Mouse (Mus musculus) embryonic facial prominence, embryonic 11.5 days (tissue): ENCODE measurements around the gene Chtop. TPM values are rescaled to one million over a fixed set of nuclear protein-coding genes. Genes with fewer than 3 reads are reported as not detected.

Source experiments
- ATAC-seq: fragments of 200-750 bp; cut with Nextera tagmentation; replicated peaks from 2 replicates; pipeline ENCODE4 v1.8.0; 2017; ENCODE audit warnings: low read depth; ENCODE audit not compliant: insufficient number of reproducible peaks, low FRiP score, low TSS enrichment
- DNase-seq: peaks from one replicate; pipeline ENCODE4 v3.0.0-alpha.2; 2015; ENCODE audit warnings: low spot score
- H3K27ac ChIP-seq: fragments of 300-500 bp; sonication (generic); replicated peaks from 2 replicates; pipeline ENCODE4 v1.5.1; 2014; ENCODE audit warnings: mild to moderate bottlenecking, low read depth, low read length, control low read depth
- H3K27me3 ChIP-seq: fragments of 300-500 bp; sonication (generic); 2 replicates; pipeline ENCODE4 v1.6.1; 2014; ENCODE audit warnings: mild to moderate bottlenecking, low read length, moderate library complexity, mixed read lengths; ENCODE audit not compliant: control insufficient read depth, insufficient read depth
- H3K36me3 ChIP-seq: fragments of 300-500 bp; sonication (generic); replicated peaks from 2 replicates; pipeline ENCODE4 v1.6.1; 2014; ENCODE audit warnings: low read depth, mild to moderate bottlenecking, low read length, moderate library complexity, mixed read lengths; ENCODE audit not compliant: control insufficient read depth, insufficient read depth
- H3K4me1 ChIP-seq: fragments of 300-500 bp; sonication (generic); 2 replicates; pipeline ENCODE4 v1.6.1; 2014; ENCODE audit warnings: low read length, mixed read lengths; ENCODE audit not compliant: control insufficient read depth, insufficient read depth
- H3K4me2 ChIP-seq: fragments of 300-500 bp; sonication (generic); 2 replicates; pipeline ENCODE4 v1.6.1; 2014; ENCODE audit warnings: low read depth, mild to moderate bottlenecking, control low read depth, low read length, moderate library complexity
- H3K4me3 ChIP-seq: fragments of 300-500 bp; sonication (generic); 2 replicates; pipeline ENCODE4 v1.5.1; 2014; ENCODE audit warnings: low read depth, low read length, control low read depth
- H3K9ac ChIP-seq: fragments of 300-500 bp; sonication (generic); replicated peaks from 2 replicates; pipeline ENCODE4 v1.6.1; 2014; ENCODE audit warnings: mild to moderate bottlenecking, control low read depth, low read length
- H3K9me3 ChIP-seq: fragments of 300-500 bp; sonication (generic); replicated peaks from 2 replicates; pipeline ENCODE4 v1.6.1; 2016; ENCODE audit warnings: mild to moderate bottlenecking, low read length, inconsistent platforms, mixed read lengths; ENCODE audit not compliant: control insufficient read depth
- WGBS: fragments of 180-500 bp; shearing (Covaris S2); extraction: QIAGEN DNeasy Blood & Tissue Kit; methylation state at CpG from one replicate; pipeline ENCODE4 v1.1.7; 2014; 5-methylcytosine and 5-hydroxymethylcytosine counted together
- polyA plus RNA-seq: library from polyadenylated mRNA; unstranded; fragments of >200 nt; fragmentation: Nextera tagmentation; extraction: Ambion mirVana; gene quantifications from 2 replicates; pipeline ENCODE4 v1.2.1, GENCODE M21; 2014

Gene Chtop
- polyA plus RNA-seq, 1 experiment from 2014 or later: 132 TPM

GRCm38 (mm10) chr3:90537141-90537904 lies 28.0 kb upstream of the Chtop start, which contains the start of gene S100a16:
TSS of gene S100a16 (plus strand) at chr3:90537254.
- Histone ChIP-seq H3K9me3 (no peaks in the 10 kb centered on the region), H3K27ac (no peak within 1 kb of the TSS), H3K4me2 (no peak within 1 kb of the TSS), H3K4me3 (no peak within 1 kb of the TSS), H3K4me1 (no peaks in the 10 kb centered on the region), H3K9ac (no peak within 1 kb of the TSS), H3K27me3 (no peaks in the 10 kb centered on the region), H3K36me3 (no peaks in the 10 kb centered on the region)
- 44% methylated on average over 10 of the region's 10 CpGs for WGBS
- ATAC-seq (no peak), DNase-seq (no peak)

GRCm38 (mm10) chr3:90535446-90535845 lies 26.1 kb upstream of the Chtop start:
- ATAC-seq (no peak), DNase-seq (no peak)
- Histone ChIP-seq H3K9ac (no peak overlapping the region), H3K27me3 (no peaks in the 10 kb centered on the region), H3K4me1 (no peaks in the 10 kb centered on the region), H3K4me2 (no peak overlapping the region), H3K9me3 (no peaks in the 10 kb centered on the region), H3K4me3 (no peak overlapping the region), H3K36me3 (no peaks in the 10 kb centered on the region), H3K27ac (no peak overlapping the region)
- 64% methylated on average over 1 of the region's 1 CpGs for WGBS

GRCm38 (mm10) chr3:90531713-90532112 lies 22.4 kb upstream of the Chtop start:
- no peak overlapping the region for H3K4me3 ChIP-seq
- H3K36me3 ChIP-seq: no peaks in the 10 kb centered on the region
- no peaks in the 10 kb centered on the region for H3K4me1 ChIP-seq
- H3K27me3 ChIP-seq: no peaks in the 10 kb centered on the region
- DNase-seq (no peak), ATAC-seq (no peak)
- H3K9me3 ChIP-seq: no peaks in the 10 kb centered on the region
- WGBS: 66% methylated on average over 5 of the region's 5 CpGs
- no peak overlapping the region for H3K27ac ChIP-seq
- no peak overlapping the region for H3K4me2 ChIP-seq
- H3K9ac ChIP-seq: no peak overlapping the region

- Histone ChIP-seq H3K9me3 (no peaks in the 10 kb centered on the region), H3K36me3 (no peaks in the 10 kb centered on the region), H3K27ac (no peak overlapping the region), H3K4me3 (no peak overlapping the region), H3K9ac (no peak overlapping the region), H3K27me3 (no peaks in the 10 kb centered on the region), H3K4me2 (no peak overlapping the region), H3K4me1 (no peaks in the 10 kb centered on the region)
- 86% methylated on average over 7 of the region's 7 CpGs for WGBS
- no peak for ATAC-seq
- DNase-seq: no peak
These were observed 18.1 kb upstream of the Chtop start for GRCm38 (mm10) chr3:90527291-90527873.

- 0 out of 2 replicates have a peak, but pooled peaks have one; percentile 39 for ATAC-seq
- Histone ChIP-seq H3K27me3 (no peaks in the 10 kb centered on the region), H3K9ac (no peak within 1 kb of the TSS), H3K4me3 (no peak within 1 kb of the TSS), H3K27ac (no peak within 1 kb of the TSS), H3K9me3 (no peaks in the 10 kb centered on the region), H3K4me2 (no peak within 1 kb of the TSS), H3K36me3 (no peaks in the 10 kb centered on the region), H3K4me1 (no peaks in the 10 kb centered on the region)
- 72% methylated on average over 5 of the region's 5 CpGs for WGBS
- no peak for DNase-seq
These were observed 17.3 kb upstream of the Chtop start, which contains the start of gene S100a14 for GRCm38 (mm10) chr3:90526580-90526979. TSS of gene S100a14 (plus strand) at chr3:90526856.

GRCm38 (mm10) chr3:90526076-90526475 lies 16.8 kb upstream of the Chtop start:
- Histone ChIP-seq H3K4me3 (no peak overlapping the region), H3K27ac (no peak overlapping the region), H3K9ac (no peak overlapping the region), H3K4me2 (no peak overlapping the region), H3K4me1 (no peaks in the 10 kb centered on the region), H3K27me3 (no peaks in the 10 kb centered on the region), H3K9me3 (no peaks in the 10 kb centered on the region), H3K36me3 (no peaks in the 10 kb centered on the region)
- DNase-seq (no peak), ATAC-seq (no peak)
- WGBS: 88% methylated on average over 2 of the region's 2 CpGs

GRCm38 (mm10) chr3:90525421-90525820 lies 16.1 kb upstream of the Chtop start:
- Histone ChIP-seq H3K9ac (no peak overlapping the region), H3K27me3 (no peaks in the 10 kb centered on the region), H3K9me3 (no peaks in the 10 kb centered on the region), H3K4me2 (no peak overlapping the region), H3K27ac (no peak overlapping the region), H3K4me3 (no peak overlapping the region), H3K4me1 (no peaks in the 10 kb centered on the region), H3K36me3 (no peaks in the 10 kb centered on the region)
- ATAC-seq (no peak), DNase-seq (peak; percentile 65)
- 57% methylated on average over 4 of the region's 4 CpGs for WGBS

GRCm38 (mm10) chr3:90517711-90518110 lies 8.4 kb upstream of the Chtop start:
- Histone ChIP-seq H3K27me3 (0 out of 2 replicates have a peak, but pooled peaks cover 8% of the 10 kb centered on the region), H3K9ac (no peak overlapping the region), H3K9me3 (no peaks in the 10 kb centered on the region), H3K27ac (no peak overlapping the region), H3K4me1 (peaks cover 9% of the 10 kb centered on the region), H3K4me2 (no peak overlapping the region), H3K4me3 (no peak overlapping the region), H3K36me3 (no peaks in the 10 kb centered on the region)
- DNase-seq (no peak), ATAC-seq (no peak)
- WGBS: 86% methylated on average over 4 of the region's 4 CpGs
